Mouse (Mus musculus): ENCODE measurements around the gene Sparcl1. TPM values are rescaled to one million over a fixed set of nuclear protein-coding genes. Genes with fewer than 3 reads are reported as not detected.

Gene Sparcl1
- polyA plus RNA-seq, 1 experiment from 2014 or later, result 18.2 TPM

- 0 out of 2 replicates have a peak, but pooled peaks have one; percentile 32 for ATAC-seq (replicated peaks; ENCODE audit: insufficient number of reproducible peaks, low FRiP score, low TSS enrichment)
- H3K9ac ChIP-seq (ENCODE audit: low read depth, low read length), result no peak overlapping the region
- WGBS (ENCODE audit: insufficient replicate concordance), result 54% methylated on average over 11 of the region's 11 CpGs
These were observed 5.2 kb downstream of the Sparcl1 start for GRCm38 (mm10) chr5:104108127-104108875.

GRCm38 (mm10) chr5:104104111-104104510, 9.4 kb downstream of the Sparcl1 start:
- ATAC-seq (replicated peaks; ENCODE audit: insufficient number of reproducible peaks, low FRiP score, low TSS enrichment), result no peak
- 66% methylated on average over 2 of the region's 2 CpGs for whole genome bisulfite sequencing (ENCODE audit: insufficient replicate concordance)
- no peak overlapping the region for H3K4me2 ChIP-seq
- no peaks in the 10 kb centered on the region for H3K9me3 ChIP-seq (replicated peaks; ENCODE audit: control insufficient read depth, low read length)
- H3K27me3 ChIP-seq (ENCODE audit: control insufficient read depth, insufficient read depth, low read length), result no peaks in the 10 kb centered on the region
- no peak overlapping the region for H3K9ac ChIP-seq (ENCODE audit: low read depth, low read length)
- no peak overlapping the region for H3K4me3 ChIP-seq (ENCODE audit: low read depth, low read length)
- no peak overlapping the region for H3K27ac ChIP-seq (ENCODE audit: low read depth, low read length)
- no peaks in the 10 kb centered on the region for H3K36me3 ChIP-seq (ENCODE audit: control insufficient read depth, insufficient read depth, low read length)
- H3K4me1 ChIP-seq (ENCODE audit: control insufficient read depth, insufficient read depth, low read length), result peaks cover 30% of the 10 kb centered on the region

More at GRCm38 (mm10) chr5:104108127-104108875, 5.2 kb downstream of the Sparcl1 start:
- peaks cover 46% of the 10 kb centered on the region for H3K4me1 ChIP-seq (ENCODE audit: control insufficient read depth, insufficient read depth, low read length)
- H3K4me2 ChIP-seq, result no peak overlapping the region
- no peaks in the 10 kb centered on the region for H3K9me3 ChIP-seq (replicated peaks; ENCODE audit: control insufficient read depth, low read length)
- H3K27me3 ChIP-seq (ENCODE audit: control insufficient read depth, insufficient read depth, low read length), result no peaks in the 10 kb centered on the region
- H3K4me3 ChIP-seq (ENCODE audit: low read depth, low read length), result no peak overlapping the region
- no peaks in the 10 kb centered on the region for H3K36me3 ChIP-seq (ENCODE audit: control insufficient read depth, insufficient read depth, low read length)
- H3K27ac ChIP-seq (ENCODE audit: low read depth, low read length), result peak overlapping the region; percentile 64

GRCm38 (mm10) chr5:104103171-104103570, 10.4 kb downstream of the Sparcl1 start:
- no peak for ATAC-seq (replicated peaks; ENCODE audit: insufficient number of reproducible peaks, low FRiP score, low TSS enrichment)
- Histone ChIP-seq H3K9ac (ENCODE audit: low read depth, low read length) (no peak overlapping the region), H3K36me3 (ENCODE audit: control insufficient read depth, insufficient read depth, low read length) (no peaks in the 10 kb centered on the region), H3K9me3 (replicated peaks; ENCODE audit: control insufficient read depth, low read length) (no peaks in the 10 kb centered on the region), H3K4me1 (ENCODE audit: control insufficient read depth, insufficient read depth, low read length) (peaks cover 21% of the 10 kb centered on the region), H3K4me3 (ENCODE audit: low read depth, low read length) (no peak overlapping the region), H3K27ac (ENCODE audit: low read depth, low read length) (no peak overlapping the region), H3K4me2 (no peak overlapping the region), H3K27me3 (ENCODE audit: control insufficient read depth, insufficient read depth, low read length) (no peaks in the 10 kb centered on the region)
- 61% methylated on average over 4 of the region's 4 CpGs for WGBS (ENCODE audit: insufficient replicate concordance)

- no peak for ATAC-seq (replicated peaks; ENCODE audit: insufficient number of reproducible peaks, low FRiP score, low TSS enrichment)
- no peak overlapping the region for H3K4me2 ChIP-seq
These were observed 11.6 kb downstream of the Sparcl1 start for GRCm38 (mm10) chr5:104101678-104102531.

GRCm38 (mm10) chr5:104096078-104096938, 17.2 kb downstream of the Sparcl1 start:
- Histone ChIP-seq H3K27me3 (ENCODE audit: control insufficient read depth, insufficient read depth, low read length) (no peaks in the 10 kb centered on the region), H3K27ac (ENCODE audit: low read depth, low read length) (no peak overlapping the region), H3K4me3 (ENCODE audit: low read depth, low read length) (no peak overlapping the region), H3K4me1 (ENCODE audit: control insufficient read depth, insufficient read depth, low read length) (peaks cover 5% of the 10 kb centered on the region; the same call in 1 of the 2 replicates), H3K9me3 (replicated peaks; ENCODE audit: control insufficient read depth, low read length) (no peaks in the 10 kb centered on the region), H3K9ac (ENCODE audit: low read depth, low read length) (no peak overlapping the region), H3K36me3 (ENCODE audit: control insufficient read depth, insufficient read depth, low read length) (no peaks in the 10 kb centered on the region), H3K4me2 (no peak overlapping the region)
- ATAC-seq (replicated peaks; ENCODE audit: insufficient number of reproducible peaks, low FRiP score, low TSS enrichment), result no peak
- 67% methylated on average over 16 of the region's 16 CpGs for WGBS (ENCODE audit: insufficient replicate concordance)

More at GRCm38 (mm10) chr5:104101678-104102531, 11.6 kb downstream of the Sparcl1 start:
- Histone ChIP-seq H3K36me3 (ENCODE audit: control insufficient read depth, insufficient read depth, low read length) (no peaks in the 10 kb centered on the region), H3K4me1 (ENCODE audit: control insufficient read depth, insufficient read depth, low read length) (peaks cover 15% of the 10 kb centered on the region), H3K9ac (ENCODE audit: low read depth, low read length) (peak overlapping the region; percentile 28; the same call in 1 of the 2 replicates), H3K27ac (ENCODE audit: low read depth, low read length) (no peak overlapping the region), H3K9me3 (replicated peaks; ENCODE audit: control insufficient read depth, low read length) (no peaks in the 10 kb centered on the region), H3K27me3 (ENCODE audit: control insufficient read depth, insufficient read depth, low read length) (no peaks in the 10 kb centered on the region), H3K4me3 (ENCODE audit: low read depth, low read length) (no peak overlapping the region)
- WGBS (ENCODE audit: insufficient replicate concordance), result 20% methylated on average over 10 of the region's 10 CpGs

GRCm38 (mm10) chr5:104095416-104096077, 18.0 kb downstream of the Sparcl1 start:
- peaks cover 5% of the 10 kb centered on the region; the same call in 1 of the 2 replicates for H3K4me1 ChIP-seq (ENCODE audit: control insufficient read depth, insufficient read depth, low read length)
- 48% methylated on average over 11 of the region's 11 CpGs for WGBS (ENCODE audit: insufficient replicate concordance)
- H3K27me3 ChIP-seq (ENCODE audit: control insufficient read depth, insufficient read depth, low read length), result no peaks in the 10 kb centered on the region
- no peak for ATAC-seq (replicated peaks; ENCODE audit: insufficient number of reproducible peaks, low FRiP score, low TSS enrichment)
- no peak overlapping the region for H3K27ac ChIP-seq (ENCODE audit: low read depth, low read length)
- no peaks in the 10 kb centered on the region for H3K9me3 ChIP-seq (replicated peaks; ENCODE audit: control insufficient read depth, low read length)
- H3K9ac ChIP-seq (ENCODE audit: low read depth, low read length), result no peak overlapping the region
- no peak overlapping the region for H3K4me2 ChIP-seq
- no peak overlapping the region for H3K4me3 ChIP-seq (ENCODE audit: low read depth, low read length)
- H3K36me3 ChIP-seq (ENCODE audit: control insufficient read depth, insufficient read depth, low read length), result no peaks in the 10 kb centered on the region

GRCm38 (mm10) chr5:104089751-104090150, 23.8 kb downstream of the Sparcl1 start:
- no peak for ATAC-seq (replicated peaks; ENCODE audit: insufficient number of reproducible peaks, low FRiP score, low TSS enrichment)
- Histone ChIP-seq H3K4me1 (ENCODE audit: control insufficient read depth, insufficient read depth, low read length) (no peaks in the 10 kb centered on the region), H3K4me3 (ENCODE audit: low read depth, low read length) (no peak overlapping the region), H3K27me3 (ENCODE audit: control insufficient read depth, insufficient read depth, low read length) (no peaks in the 10 kb centered on the region), H3K27ac (ENCODE audit: low read depth, low read length) (no peak overlapping the region), H3K36me3 (ENCODE audit: control insufficient read depth, insufficient read depth, low read length) (no peaks in the 10 kb centered on the region), H3K9ac (ENCODE audit: low read depth, low read length) (no peak overlapping the region), H3K9me3 (replicated peaks; ENCODE audit: control insufficient read depth, low read length) (0 out of 2 replicates have a peak, but pooled peaks cover 2% of the 10 kb centered on the region), H3K4me2 (no peak overlapping the region)
- WGBS (ENCODE audit: insufficient replicate concordance), result 57% methylated on average over 2 of the region's 2 CpGs
